8 mouse cellular contexts compared by ENCODE assay signal in the genomic region with DNA sequence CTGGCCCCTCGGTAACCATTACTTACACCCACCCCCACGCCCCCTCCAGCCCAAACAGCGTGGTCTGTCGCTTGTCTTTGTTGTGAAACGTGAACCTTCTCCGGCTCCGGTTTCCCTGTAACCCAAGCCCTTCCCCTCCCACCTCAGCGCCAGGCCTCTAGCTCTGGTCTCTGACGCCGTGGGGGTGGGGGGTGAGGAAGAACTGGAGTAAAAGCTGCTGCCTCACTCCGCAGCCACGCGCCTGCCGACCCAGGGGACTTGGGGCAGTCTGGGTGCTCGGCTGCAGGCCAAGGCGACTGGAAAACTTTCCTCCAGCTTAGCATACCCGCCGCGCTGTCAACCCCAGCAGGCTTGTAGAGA. TPM values are rescaled to one million over a fixed set of nuclear protein-coding genes. Genes with fewer than 3 reads are reported as not detected.
A peak's percentile ranks its signal among the peaks of the same experiment; 100 is the strongest.
DNase-seq lines count a peak whose midpoint lies in the region; ATAC-seq and TF ChIP-seq lines count a peak whose summit lies in the region.

No protein-coding gene starts in this region.

- H3K36me3 ChIP-seq in ES-E14 (ENCODE audit: control insufficient read depth, insufficient read depth, low read length, poor library complexity, severe bottlenecking), result no peaks in the 10 kb centered on the region
- H3K36me3 ChIP-seq in hindbrain, embryonic 16.5 days (ENCODE audit: control insufficient read depth, insufficient read depth, low read length), result 0 out of 2 replicates have a peak, but pooled peaks cover 6% of the 10 kb centered on the region
- no peaks in the 10 kb centered on the region for H3K36me3 ChIP-seq in liver, embryonic 12.5 days

- no peak overlapping the region for H3K27ac ChIP-seq in ES-E14 (ENCODE audit: insufficient read depth, low read depth, low read length, poor library complexity, severe bottlenecking)
- H3K27ac ChIP-seq in hindbrain, embryonic 16.5 days (ENCODE audit: low read depth, low read length), result no peak overlapping the region; the same call in 1 of the 2 replicates
- peak overlapping the region; percentile 80; the same call in 1 of the 2 replicates for H3K27ac ChIP-seq in liver, embryonic 12.5 days

- peak overlapping the region; percentile 72 to 74 for H3K4me3 ChIP-seq in ES-E14 (ENCODE audit: insufficient read depth in 1 of 2, low read depth in 1 of 2, low read length in 2 of 2, poor library complexity in 1 of 2, severe bottlenecking in 1 of 2)
- H3K4me3 ChIP-seq in hindbrain, embryonic 16.5 days (ENCODE audit: low read length), result peak overlapping the region; percentile 58
- peak overlapping the region; percentile 66 for H3K4me3 ChIP-seq in liver, embryonic 12.5 days

- peak overlapping the region; percentile 21; the same call in 1 of the 2 replicates for H3K9ac ChIP-seq in ES-E14 (ENCODE audit: insufficient read depth, low read depth, low read length, poor library complexity, severe bottlenecking)
- peak overlapping the region; percentile 76 for H3K9ac ChIP-seq in hindbrain, embryonic 16.5 days (ENCODE audit: low read depth, low read length)
- peak overlapping the region; percentile 75 for H3K9ac ChIP-seq in liver, embryonic 12.5 days

- peak; percentile 47 for DNase-seq in ES-E14 (ENCODE audit: low read depth, low spot score)
- DNase-seq in adrenal gland, adult 2 months, result peak; percentile 84
- peak; percentile 86 for DNase-seq in forelimb bud, embryonic 11.5 days (ENCODE audit: low read depth, low spot score)
- peak; percentile 82 for DNase-seq in neural tube, embryonic 10.5 days (ENCODE audit: extremely low spot score, low spot score)
- DNase-seq in cerebellum, adult 11 months, result no peak
- no peak for DNase-seq in thymus, postnatal 0 days (ENCODE audit: low spot score)

- peaks cover 2 to 14% of the 10 kb centered on the region in 2 experiments; a peak in 2 of 4 replicates for H3K4me1 ChIP-seq in ES-E14 (ENCODE audit: control insufficient read depth in 2 of 2, insufficient read depth in 2 of 2, low read length in 2 of 2, poor library complexity in 1 of 2)
- H3K4me1 ChIP-seq in hindbrain, embryonic 16.5 days (ENCODE audit: control insufficient read depth, insufficient read depth, low read depth, low read length), result peaks cover 34% of the 10 kb centered on the region
- peaks cover 60% of the 10 kb centered on the region for H3K4me1 ChIP-seq in liver, embryonic 12.5 days

- ATAC-seq in hindbrain, embryonic 16.5 days, result no peak
- ATAC-seq in liver, embryonic 12.5 days, result no peak

- no peaks in the 10 kb centered on the region for H3K9me3 ChIP-seq in ES-E14 (ENCODE audit: control insufficient read depth, insufficient read depth, low read depth, low read length)
- H3K9me3 ChIP-seq in hindbrain, embryonic 16.5 days (ENCODE audit: control insufficient read depth, low read length), result no peaks in the 10 kb centered on the region
- H3K9me3 ChIP-seq in liver, embryonic 12.5 days (replicated peaks), result no peaks in the 10 kb centered on the region

- WGBS in hindbrain, embryonic 16.5 days, result under 1% methylated on average over 19 of the region's 19 CpGs
- 2% methylated on average over 19 of the region's 19 CpGs for whole genome bisulfite sequencing in liver, embryonic 12.5 days (ENCODE audit: insufficient replicate concordance)

- in situ Hi-C loops in ES-E14 (cut with MboI; ENCODE audit: low sequenced_read_pairs in 2 of 2, unreplicated experiment in 2 of 2), result no loop called here

- peak overlapping the region; percentile 99 for H3K4me2 ChIP-seq in hindbrain, embryonic 16.5 days (ENCODE audit: low read length)
- peak overlapping the region; percentile 98 for H3K4me2 ChIP-seq in liver, embryonic 12.5 days

- peaks cover 19% of the 10 kb centered on the region for H3K27me3 ChIP-seq in hindbrain, embryonic 16.5 days (replicated peaks; ENCODE audit: control insufficient read depth, insufficient read depth, low read length)
- H3K27me3 ChIP-seq in liver, embryonic 12.5 days (replicated peaks), result peaks cover 95% of the 10 kb centered on the region

TF ChIP-seq in ES-E14, 5 proteins besides CTCF, POLR2A, EP300 and RAD21:
- TF ChIP-seq ZNF384 (IDR thresholded peaks at IDR 0.05; ENCODE audit: low read depth, low read length) (no peak), CHD2 (IDR thresholded peaks at IDR 0.05; ENCODE audit: low read depth, low read length) (no peak), HCFC1 (IDR thresholded peaks at IDR 0.05; ENCODE audit: borderline replicate concordance, insufficient read depth, low read length) (no peak), ZC3H11A (IDR thresholded peaks at IDR 0.05; ENCODE audit: borderline replicate concordance, low read depth, low read length) (no peak), MAFK (IDR thresholded peaks at IDR 0.05; ENCODE audit: insufficient read depth, low read depth, low read length) (no peak)

RNA-seq across cellular contexts. Expression of gene Six5, which starts 1.3 kb away (rescaled TPM):
- 2.9 and 3.0 TPM in 2 replicates for total RNA-seq in ES-E14 (2012; rRNA removed)
- 10 to 100 TPM; 12.6 to 16.1 TPM for total RNA-seq in adrenal gland, adult 2 months (2021)
- polyA plus RNA-seq in adrenal gland, adult 2 months (2012; rRNA removed), result 77.3 and 86.0 TPM in 2 replicates
- polyA plus RNA-seq in hindbrain, embryonic 16.5 days (2015; fragmentation: Nextera tagmentation; extraction: Ambion mirVana), result 1.9 and 2.9 TPM in 2 replicates
- 1.8 TPM in 2 replicates for polyA plus RNA-seq in liver, embryonic 12.5 days (2016; fragmentation: Nextera tagmentation; extraction: Ambion mirVana)
- 1.2 and 1.5 TPM in 2 replicates for polyA plus RNA-seq in thymus, postnatal 0 days (2015; fragmentation: Nextera tagmentation; extraction: Ambion mirVana)

RNA-seq across cellular contexts. Expression of gene Dmpk, which starts 12.1 kb away (rescaled TPM):
- total RNA-seq in ES-E14 (2012; rRNA removed), result 32.6 and 34.1 TPM in 2 replicates
- total RNA-seq in adrenal gland, adult 2 months (2021), result 100 to 1,000 TPM; 130 to 142 TPM
- polyA plus RNA-seq in adrenal gland, adult 2 months (2012; rRNA removed), result 743 and 836 TPM in 2 replicates
- polyA plus RNA-seq in hindbrain, embryonic 16.5 days (2015; fragmentation: Nextera tagmentation; extraction: Ambion mirVana), result 8.0 and 12.3 TPM in 2 replicates
- polyA plus RNA-seq in liver, embryonic 12.5 days (2016; fragmentation: Nextera tagmentation; extraction: Ambion mirVana), result 8.5 and 9.8 TPM in 2 replicates
- polyA plus RNA-seq in thymus, postnatal 0 days (2015; fragmentation: Nextera tagmentation; extraction: Ambion mirVana), result 2.8 and 3.7 TPM in 2 replicates

RNA-seq across cellular contexts. Expression of gene Dmwd, which starts 19.7 kb away (rescaled TPM):
- 41.3 and 45.2 TPM in 2 replicates for total RNA-seq in ES-E14 (2012; rRNA removed)
- total RNA-seq in adrenal gland, adult 2 months (2021), result 10 to 100 TPM; 44.2 to 58.5 TPM
- 144 and 152 TPM in 2 replicates for polyA plus RNA-seq in adrenal gland, adult 2 months (2012; rRNA removed)
- 29.1 and 30.0 TPM in 2 replicates for polyA plus RNA-seq in hindbrain, embryonic 16.5 days (2015; fragmentation: Nextera tagmentation; extraction: Ambion mirVana)
- 7.4 and 7.9 TPM in 2 replicates for polyA plus RNA-seq in liver, embryonic 12.5 days (2016; fragmentation: Nextera tagmentation; extraction: Ambion mirVana)
- 4.3 and 5.0 TPM in 2 replicates for polyA plus RNA-seq in thymus, postnatal 0 days (2015; fragmentation: Nextera tagmentation; extraction: Ambion mirVana)

RNA-seq across cellular contexts. Expression of gene Gm4969, which starts 22.4 kb away (rescaled TPM):
- 1.2 and 1.9 TPM in 2 replicates for total RNA-seq in ES-E14 (2012; rRNA removed)
- not detected for total RNA-seq in adrenal gland, adult 2 months (2021)
- polyA plus RNA-seq in adrenal gland, adult 2 months (2012; rRNA removed), result 0.04 TPM in 1 of 2 replicates, not detected in the other
- polyA plus RNA-seq in hindbrain, embryonic 16.5 days (2015; fragmentation: Nextera tagmentation; extraction: Ambion mirVana), result 7.0 and 8.8 TPM in 2 replicates
- 0.55 and 0.66 TPM in 2 replicates for polyA plus RNA-seq in liver, embryonic 12.5 days (2016; fragmentation: Nextera tagmentation; extraction: Ambion mirVana)
- 0.70 and 0.72 TPM in 2 replicates for polyA plus RNA-seq in thymus, postnatal 0 days (2015; fragmentation: Nextera tagmentation; extraction: Ambion mirVana)

RNA-seq across cellular contexts. Expression of gene Fbxo46, which starts 23.9 kb away (rescaled TPM):
- total RNA-seq in ES-E14 (2012; rRNA removed), result 19.5 and 27.1 TPM in 2 replicates
- 10 to 100 TPM; 11.9 to 12.8 TPM for total RNA-seq in adrenal gland, adult 2 months (2021)
- 12.8 and 13.5 TPM in 2 replicates for polyA plus RNA-seq in adrenal gland, adult 2 months (2012; rRNA removed)
- 16.4 and 17.7 TPM in 2 replicates for polyA plus RNA-seq in hindbrain, embryonic 16.5 days (2015; fragmentation: Nextera tagmentation; extraction: Ambion mirVana)
- 8.1 and 10.1 TPM in 2 replicates for polyA plus RNA-seq in liver, embryonic 12.5 days (2016; fragmentation: Nextera tagmentation; extraction: Ambion mirVana)
- polyA plus RNA-seq in thymus, postnatal 0 days (2015; fragmentation: Nextera tagmentation; extraction: Ambion mirVana), result 16.4 and 16.6 TPM in 2 replicates

Comparison
In these comparisons a context has a peak if more than half of its experiments do, and no peak if none do; other contexts are left out.
1. DNase-seq: peak in ES-E14 (single experiment), adrenal gland, adult 2 months (single experiment), forelimb bud, embryonic 11.5 days (single experiment) and neural tube, embryonic 10.5 days (single experiment); none in cerebellum, adult 11 months (single experiment) and thymus, postnatal 0 days (single experiment).
2. H3K9ac ChIP-seq: peak in every context shown above with its lines; median percentile 76 in hindbrain, embryonic 16.5 days; 75 in liver, embryonic 12.5 days; 21 in ES-E14.
3. RNA of gene Six5, which starts 1.3 kb away (polyA plus RNA-seq): 77.3 to 86.0 TPM in adrenal gland, adult 2 months; 1.9 to 2.9 TPM in hindbrain, embryonic 16.5 days, 1.8 TPM in liver, embryonic 12.5 days and 1.2 to 1.5 TPM in thymus, postnatal 0 days; every median in the first group is over 10 times any median in the second.
4. RNA of gene Dmpk, which starts 12.1 kb away (polyA plus RNA-seq): 743 to 836 TPM in adrenal gland, adult 2 months; 8.5 to 9.8 TPM in liver, embryonic 12.5 days, 8.0 to 12.3 TPM in hindbrain, embryonic 16.5 days and 2.8 to 3.7 TPM in thymus, postnatal 0 days; every median in the first group is over 10 times any median in the second.
5. Peak in every context shown above with its lines, with median percentiles within 50 percentile points of each other: H3K4me3 ChIP-seq.